Mouse (Mus musculus) retina, adult 2 months (tissue): Measurements from ENCODE around the gene Mpg.

ENCODE experiments used
- DNase-seq: peaks from one replicate; pipeline ENCODE4 v3.0.0-alpha.2; 2012; ENCODE audit warnings: low read depth, low spot score

Mpg gene

DNA sequence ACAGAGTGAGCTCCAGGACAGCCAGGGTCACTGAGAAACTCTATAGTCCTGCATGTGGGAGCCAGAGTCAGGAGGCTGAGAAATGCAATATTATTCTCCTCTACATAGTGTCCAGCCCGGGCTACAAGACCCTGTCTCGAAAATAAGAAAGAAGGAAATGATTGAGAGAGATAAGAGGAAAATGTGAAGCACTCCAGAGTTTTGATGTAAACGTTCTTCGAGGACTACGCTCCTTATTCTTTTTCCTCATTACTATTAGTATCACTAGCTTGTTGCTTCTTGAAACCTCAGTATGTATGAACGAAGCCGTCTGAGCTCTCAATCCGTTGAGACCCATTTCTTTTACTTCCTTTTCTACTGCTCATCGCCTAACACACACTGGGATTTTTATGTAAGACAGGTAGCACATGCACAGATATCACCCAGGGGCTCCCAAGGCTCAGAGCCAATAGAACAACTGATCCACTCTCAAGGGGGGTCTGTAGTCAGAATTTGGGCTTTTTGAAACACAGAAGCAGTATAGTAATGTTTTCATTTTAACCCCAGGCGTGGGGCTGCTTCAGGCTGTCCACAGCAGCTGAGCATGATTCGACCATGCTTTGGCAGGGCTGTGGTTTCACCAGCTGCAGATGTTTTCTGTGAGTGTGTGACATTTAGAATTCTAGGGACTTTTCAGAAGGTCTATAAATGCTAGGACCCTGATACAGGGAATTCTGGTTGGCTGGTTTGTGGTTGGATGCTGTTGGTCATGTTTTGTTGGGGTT, 24.2 kb upstream of the Mpg start:
- no peak for DNase-seq

- peak; percentile 91 for DNase-seq
Measured at GRCm38 (mm10) chr11:32205058-32205873, 21.0 kb upstream of the Mpg start, which contains the start of gene Snrnp25. TSS of gene Snrnp25 (plus strand) at chr11:32205415.

DNA sequence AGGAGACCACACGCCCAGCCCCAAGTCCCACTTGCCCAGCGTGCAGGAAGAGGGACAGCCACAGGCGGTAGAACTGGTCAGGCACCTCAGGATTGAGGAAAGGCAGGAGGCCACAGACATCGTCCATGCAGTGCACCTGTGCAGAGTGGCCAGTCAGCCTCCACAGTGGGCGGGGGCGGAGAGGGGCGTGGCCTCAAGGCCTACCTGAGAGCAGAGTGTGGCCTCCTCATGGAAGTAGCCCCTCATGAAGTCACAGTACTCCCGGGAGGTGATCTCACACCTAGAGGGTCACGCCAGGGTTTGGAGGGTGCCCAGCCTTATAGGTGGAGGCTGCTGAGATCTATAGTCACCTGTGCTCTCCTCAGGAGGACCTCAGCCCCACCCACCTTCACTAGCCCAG, 15.7 kb upstream of the Mpg start:
- DNase-seq: no peak

GRCm38 (mm10) chr11:32215372-32216162, 10.7 kb upstream of the Mpg start:
- DNase-seq: no peak

GRCm38 (mm10) chr11:32216851-32217250, 9.5 kb upstream of the Mpg start:
- DNase-seq: peak; percentile 53

DNA sequence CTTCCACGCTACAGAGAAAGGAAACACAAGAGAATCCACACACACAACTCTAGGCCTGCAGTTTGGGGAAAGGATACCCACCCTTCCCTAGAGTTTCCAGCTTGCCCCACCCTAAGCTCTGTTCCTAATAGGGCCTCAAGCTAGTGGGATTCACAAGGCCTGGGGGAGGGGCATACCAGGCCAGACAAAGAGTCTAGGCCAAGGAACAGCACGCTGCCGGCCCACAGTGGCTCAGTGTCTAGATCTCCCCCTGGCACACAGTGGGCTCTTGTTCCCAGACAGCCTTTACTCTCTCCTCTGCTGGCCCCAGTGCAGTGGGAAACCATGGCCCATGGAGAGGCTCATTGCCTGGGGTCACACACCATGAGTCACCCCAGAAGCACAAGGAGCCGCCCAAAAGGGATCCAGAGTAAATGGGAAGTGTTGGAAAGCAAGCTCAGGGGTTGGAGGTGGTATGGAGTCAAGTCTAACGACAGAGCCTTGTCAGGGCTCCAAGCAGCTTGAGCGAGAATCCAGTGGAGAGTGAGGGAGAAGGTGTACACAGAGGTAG, 7.7 kb upstream of the Mpg start:
- DNase-seq: no peak

- no peak for DNase-seq
Measured at GRCm38 (mm10) chr11:32219287-32219686, 7.0 kb upstream of the Mpg start.

DNA sequence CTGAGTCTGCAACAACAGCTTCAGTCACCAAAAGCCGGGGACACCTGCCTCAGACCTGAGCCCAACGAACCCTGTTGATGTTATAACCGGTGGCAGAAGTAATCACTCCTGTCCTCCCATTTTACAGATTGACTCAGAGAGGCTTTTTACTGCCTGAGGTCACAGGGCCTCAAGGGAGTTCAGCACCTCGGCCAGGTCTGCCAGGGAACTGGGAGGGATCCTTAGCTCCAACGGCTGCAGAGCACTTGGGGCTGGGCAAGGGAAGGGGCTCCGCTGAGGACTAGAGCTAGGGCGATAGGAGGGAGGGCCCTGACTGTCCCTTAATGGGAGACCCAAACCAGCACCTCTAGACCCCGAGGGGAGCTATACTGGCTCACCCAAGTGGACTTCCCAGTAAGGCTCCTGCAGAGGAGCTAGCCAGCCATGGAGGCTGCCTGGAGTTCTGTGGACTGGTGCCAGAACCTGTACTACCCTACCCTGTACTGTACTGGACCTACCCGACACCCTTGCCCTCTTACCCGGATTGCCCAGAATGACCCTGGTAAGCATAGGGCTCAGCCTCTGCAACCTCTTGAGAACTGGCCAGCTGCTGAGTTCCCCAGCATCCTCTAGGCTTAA, 5.6 kb upstream of the Mpg start:
- DNase-seq: no peak

GRCm38 (mm10) chr11:32221225-32221950, 4.9 kb upstream of the Mpg start:
- no peak for DNase-seq

DNA sequence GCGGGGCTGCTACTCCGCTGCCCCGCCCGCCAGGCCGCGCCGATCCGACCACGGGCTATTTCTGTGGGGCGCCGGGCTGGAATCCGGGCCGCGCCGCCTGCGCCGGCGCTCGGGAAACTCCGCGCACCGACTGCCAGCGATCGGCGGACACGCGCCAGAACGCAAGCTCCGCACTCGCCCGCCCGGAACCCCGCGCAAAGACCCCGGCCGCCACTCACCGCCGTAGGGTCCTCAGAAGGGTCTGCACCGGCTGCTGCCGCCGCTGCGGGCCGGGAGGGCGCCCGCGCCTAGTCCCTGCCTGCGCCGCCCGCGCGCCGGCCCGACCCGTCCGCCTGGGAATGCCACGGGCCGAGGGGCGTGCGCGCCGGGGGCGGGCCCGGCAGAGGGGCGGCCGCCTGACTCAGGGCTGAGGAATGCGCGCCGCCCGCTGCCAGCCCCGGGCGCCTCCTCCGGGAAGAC, 4.3 kb upstream of the Mpg start, which contains the start of gene Rhbdf1:
Gene Rhbdf1, minus strand, starts transcription at position 350 of the 459 bp plus-strand sequence.
- DNase-seq: no peak

DNA sequence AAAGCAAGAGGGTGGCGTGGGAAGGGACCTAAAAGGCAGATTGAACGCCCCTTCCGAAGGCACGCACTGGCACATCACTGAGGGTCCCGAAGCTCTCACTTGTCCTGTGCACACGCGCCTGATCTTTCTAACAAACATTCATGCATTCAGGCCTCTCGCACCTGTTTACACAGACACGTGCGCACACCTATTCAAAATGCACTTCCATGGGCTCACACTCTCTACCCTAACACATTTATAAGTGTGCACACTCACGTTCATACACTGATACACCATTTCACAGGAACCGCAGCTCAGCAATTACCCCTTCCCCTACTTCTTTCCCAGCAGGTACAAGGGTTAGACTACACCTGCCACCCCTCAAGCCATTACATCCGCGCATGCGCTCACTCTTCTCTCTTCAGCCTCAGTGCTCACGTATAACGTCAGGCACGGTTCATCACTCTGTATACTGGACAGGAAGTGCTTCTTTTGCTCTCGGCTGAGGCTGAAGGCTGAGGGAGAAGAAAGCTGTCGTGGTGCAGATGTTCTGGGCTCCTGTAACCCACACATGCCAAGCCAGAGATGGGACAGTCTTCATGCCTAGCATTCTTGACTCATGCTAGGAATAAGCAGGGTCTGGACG, 3.6 kb upstream of the Mpg start:
- DNase-seq: no peak

- DNase-seq: no peak
Measured at GRCm38 (mm10) chr11:32223297-32223967, 2.9 kb upstream of the Mpg start.

DNA sequence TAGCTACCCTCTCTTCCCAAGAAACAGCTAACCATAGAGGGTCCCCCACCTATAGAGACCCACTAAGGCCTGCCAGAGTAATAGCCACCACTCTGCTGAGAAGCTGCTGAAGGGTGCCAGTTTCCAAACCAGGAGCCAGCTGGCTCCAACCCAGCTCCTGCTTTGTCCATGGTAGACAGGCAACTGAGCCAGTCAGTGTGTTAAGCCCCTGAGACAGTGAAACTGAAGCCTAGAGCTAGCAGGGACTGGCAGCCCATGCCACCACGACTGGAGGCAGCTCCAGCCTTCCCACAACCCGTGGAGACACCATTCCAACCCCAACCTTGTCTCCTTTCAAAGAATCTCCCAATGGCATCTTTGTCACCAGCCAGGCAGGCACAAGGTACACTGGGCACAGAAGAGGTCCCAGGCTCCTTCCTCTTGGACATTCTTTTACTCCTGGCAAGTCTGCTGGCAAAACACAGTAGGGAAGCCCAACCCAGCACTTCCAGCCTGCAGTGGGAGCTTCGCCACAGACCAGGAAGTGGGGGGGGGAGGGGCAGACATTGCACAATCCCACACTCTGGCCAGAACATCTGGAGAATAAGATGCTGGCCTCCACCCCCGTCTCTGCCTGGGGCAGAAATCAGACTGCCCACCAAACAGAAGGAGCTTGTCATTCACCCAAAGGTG, 1.7 kb upstream of the Mpg start:
- no peak for DNase-seq

DNA sequence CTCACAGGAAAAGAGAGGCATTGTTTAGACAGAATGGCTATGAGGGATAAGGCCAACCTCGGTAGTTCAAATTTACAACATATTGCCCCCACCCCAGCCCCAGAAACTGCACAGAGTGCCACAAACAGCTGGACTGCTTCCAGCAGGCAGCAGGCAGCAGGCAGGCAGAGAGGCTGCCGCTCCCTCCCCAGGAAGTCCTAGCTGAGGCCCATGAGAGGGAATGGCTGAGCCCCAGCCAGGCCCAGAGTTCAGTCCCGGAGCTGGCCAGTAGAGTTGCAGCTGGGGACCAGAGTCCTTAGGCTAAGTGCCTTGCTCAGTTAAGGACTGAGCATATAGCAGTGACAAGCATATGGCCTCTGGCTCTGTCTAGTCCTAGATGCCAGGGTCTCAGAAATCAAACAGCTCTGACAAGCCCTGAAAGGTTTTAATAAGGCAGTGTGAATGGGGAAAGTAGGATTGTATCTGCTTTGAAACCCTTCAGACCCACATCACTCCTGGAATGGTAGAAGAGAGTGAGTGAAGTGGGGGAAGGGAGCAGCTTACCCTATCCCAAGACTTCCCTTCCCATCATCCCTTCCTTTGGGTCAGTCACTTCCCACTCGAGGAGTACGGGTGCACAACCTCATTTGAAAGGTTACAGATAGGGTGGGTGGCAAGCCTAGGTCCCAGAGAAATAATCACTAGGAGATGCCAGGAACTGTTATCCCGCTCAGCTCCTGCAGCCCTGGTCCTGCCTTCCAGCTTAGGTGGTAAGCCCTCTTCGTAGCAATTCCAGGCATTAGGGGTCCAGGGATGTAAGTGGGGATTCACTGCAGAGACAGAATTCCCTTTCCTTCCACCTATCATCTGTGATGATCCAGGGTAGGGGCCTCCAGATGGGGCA, 842 bp upstream of the Mpg start:
- no peak for DNase-seq

- DNase-seq: no peak
Measured at GRCm38 (mm10) chr11:32227041-32227440, 736 bp downstream of the Mpg start.

GRCm38 (mm10) chr11:32227555-32227954, 1.2 kb downstream of the Mpg start:
- DNase-seq: no peak

GRCm38 (mm10) chr11:32228292-32228845, 2.1 kb downstream of the Mpg start:
- no peak for DNase-seq

- no peak for DNase-seq
Measured at GRCm38 (mm10) chr11:32230220-32230619, 3.9 kb downstream of the Mpg start.
